Mouse (Mus musculus) midbrain, embryonic 13.5 days (tissue): ENCODE measurements at regions not wholly inside any gene's neighbourhood (a gene's known extent, or its start where the extent isn't known, plus 50 kb on each side); places are given as distances from the start of the nearest gene placed in this dataset.
"Not testable (repeated sequence)": the region's sequence is repeated elsewhere in the genome, so short reads cannot be mapped to it uniquely, and the experiment has no call there.

Experiments
- ATAC-seq: fragments of 200-750 bp; cut with Nextera tagmentation; 2 replicates; pipeline ENCODE4 v1.8.0; 2017; ENCODE audit warnings: mild to moderate bottlenecking, moderate TSS enrichment, moderate library complexity
- H3K27ac ChIP-seq: fragments of 300-500 bp; sonication (generic); 2 replicates; pipeline ENCODE4 v1.5.1; 2015; ENCODE audit warnings: inconsistent platforms, mild to moderate bottlenecking, moderate library complexity
- H3K27me3 ChIP-seq: fragments of 300-500 bp; sonication (generic); 2 replicates; pipeline ENCODE4 v1.6.1; 2015; ENCODE audit warnings: mild to moderate bottlenecking, inconsistent platforms
- H3K36me3 ChIP-seq: fragments of 300-500 bp; sonication (generic); 2 replicates; pipeline ENCODE4 v1.6.1; 2015; ENCODE audit warnings: mild to moderate bottlenecking, inconsistent platforms
- H3K4me1 ChIP-seq: fragments of 300-500 bp; sonication (generic); replicated peaks from 2 replicates; pipeline ENCODE4 v1.6.1; 2015; ENCODE audit warnings: inconsistent platforms
- H3K4me2 ChIP-seq: fragments of 300-500 bp; sonication (generic); replicated peaks from 2 replicates; pipeline ENCODE4 v1.6.1; 2015; ENCODE audit warnings: moderate library complexity, mild to moderate bottlenecking, inconsistent platforms
- H3K4me3 ChIP-seq: fragments of 300-500 bp; sonication (generic); replicated peaks from 2 replicates; pipeline ENCODE4 v1.5.1; 2015; ENCODE audit warnings: mild to moderate bottlenecking, inconsistent platforms
- H3K9ac ChIP-seq: fragments of 300-500 bp; sonication (generic); replicated peaks from 2 replicates; pipeline ENCODE4 v1.6.1; 2015; ENCODE audit warnings: mild to moderate bottlenecking, inconsistent platforms
- H3K9me3 ChIP-seq: fragments of 300-500 bp; sonication (generic); 2 replicates; pipeline ENCODE4 v1.6.1; 2016; ENCODE audit warnings: mild to moderate bottlenecking, inconsistent platforms
- WGBS: fragments of 180-500 bp; shearing (Covaris S2); methylation state at CpG from one replicate; pipeline ENCODE4 v1.1.7; 2015; 5-methylcytosine and 5-hydroxymethylcytosine counted together

DNA sequence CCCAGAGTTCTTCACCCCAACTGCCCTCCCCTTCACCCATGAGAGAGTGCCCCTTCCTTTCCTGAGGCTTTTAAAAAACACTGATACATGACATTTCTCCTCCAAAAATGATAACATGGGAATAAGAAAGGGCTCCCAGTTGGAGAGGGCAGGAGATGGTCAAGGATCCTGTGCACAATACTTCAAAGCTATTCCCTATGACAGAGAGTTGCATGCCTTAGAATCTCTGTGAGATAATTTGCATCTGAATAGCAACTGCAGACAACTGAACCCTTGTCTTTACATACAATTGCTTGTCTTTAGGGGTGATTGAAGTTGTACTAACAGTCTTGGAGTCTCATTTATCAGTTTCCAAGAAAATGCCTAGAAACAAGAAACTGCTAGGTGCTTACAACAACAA, 610.7 kb upstream of the Adam24 start:
- H3K9me3 ChIP-seq, result no peaks in the 10 kb centered on the region
- peaks cover 3% of the 10 kb centered on the region; the same call in 1 of the 2 replicates for H3K4me1 ChIP-seq
- no peak overlapping the region for H3K27ac ChIP-seq
- H3K9ac ChIP-seq, result no peak overlapping the region
- H3K4me2 ChIP-seq, result no peak overlapping the region
- no peak overlapping the region for H3K4me3 ChIP-seq
- no peaks in the 10 kb centered on the region for H3K36me3 ChIP-seq
- H3K27me3 ChIP-seq, result no peaks in the 10 kb centered on the region
- ATAC-seq, result no peak

DNA sequence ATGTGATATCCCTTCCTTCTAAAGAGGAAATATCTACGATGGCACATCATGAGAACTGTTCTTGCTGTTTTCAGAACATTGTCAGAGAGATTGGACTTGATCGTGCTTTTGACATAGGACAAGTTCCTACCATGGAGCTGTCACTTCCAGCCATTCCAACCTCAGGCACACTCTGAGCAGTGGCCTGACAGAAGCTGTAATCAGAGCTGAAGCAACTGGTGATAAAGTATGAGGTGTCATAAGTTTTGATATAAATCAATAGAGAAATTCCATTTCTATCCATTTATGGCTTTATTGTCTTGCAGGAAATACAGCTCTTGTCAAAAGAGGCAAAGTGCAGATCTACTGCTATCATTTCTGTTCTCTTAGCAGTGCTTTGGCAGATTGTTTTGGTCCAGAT, 603.7 kb upstream of the Adam24 start:
- Histone ChIP-seq H3K36me3 (no peaks in the 10 kb centered on the region), H3K27ac (no peak overlapping the region), H3K4me2 (no peak overlapping the region), H3K4me3 (no peak overlapping the region), H3K9me3 (no peaks in the 10 kb centered on the region), H3K27me3 (no peaks in the 10 kb centered on the region), H3K9ac (no peak overlapping the region), H3K4me1 (no peaks in the 10 kb centered on the region)
- ATAC-seq, result no peak
- 95% methylated on average over 2 of the region's 2 CpGs for WGBS

DNA sequence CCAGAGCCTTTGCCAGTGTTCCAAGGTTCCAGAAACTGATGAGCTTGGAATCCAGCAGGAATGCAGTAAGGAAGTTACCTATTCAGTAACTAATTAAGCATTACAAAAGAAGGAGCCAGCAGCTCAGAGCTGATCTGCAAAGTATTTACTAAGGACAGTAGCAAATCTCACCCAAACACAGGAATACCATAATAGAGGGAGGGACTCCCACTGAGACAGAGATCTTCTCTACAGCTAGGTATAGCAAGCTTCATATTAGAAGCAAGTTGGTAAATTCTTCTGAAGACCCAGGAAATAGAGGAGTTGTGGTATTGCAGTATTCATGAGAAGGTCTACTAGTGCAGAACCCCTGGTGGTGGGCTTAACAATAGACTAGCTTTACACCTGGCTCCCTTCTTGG, 593.9 kb upstream of the Adam24 start:
- H3K4me2 ChIP-seq, ATAC-seq, H3K9me3 ChIP-seq, H3K9ac ChIP-seq, H3K27me3 ChIP-seq, H3K27ac ChIP-seq, H3K4me1 ChIP-seq, H3K4me3 ChIP-seq, H3K36me3 ChIP-seq: not testable (repeated sequence)

DNA sequence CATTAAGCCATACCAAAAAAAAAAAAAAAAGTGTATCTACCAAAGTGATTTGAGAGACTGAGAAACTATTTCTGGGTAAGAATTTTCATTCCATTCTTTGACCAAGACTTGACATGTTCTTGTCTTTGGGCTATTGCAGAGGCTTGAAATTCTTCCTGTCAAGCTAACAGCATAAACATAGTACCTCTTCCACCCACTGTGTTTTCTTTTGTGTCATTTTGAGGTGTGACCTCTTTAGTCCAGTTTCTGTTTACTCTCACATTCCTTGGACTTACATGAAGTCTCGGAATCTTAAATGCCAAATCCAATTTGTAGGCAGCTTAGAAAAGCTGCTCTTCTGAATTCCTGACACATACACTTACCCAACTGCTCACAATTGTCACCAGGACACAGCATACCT, 590.7 kb upstream of the Adam24 start:
- no peak for ATAC-seq
- H3K36me3 ChIP-seq, result no peaks in the 10 kb centered on the region
- H3K4me1 ChIP-seq, result no peaks in the 10 kb centered on the region
- no peaks in the 10 kb centered on the region for H3K9me3 ChIP-seq
- no peak overlapping the region for H3K9ac ChIP-seq
- H3K4me3 ChIP-seq, result no peak overlapping the region
- 53% methylated on average over 1 of the region's 1 CpGs for WGBS
- H3K4me2 ChIP-seq, result no peak overlapping the region
- no peak overlapping the region for H3K27ac ChIP-seq
- H3K27me3 ChIP-seq, result no peaks in the 10 kb centered on the region

DNA sequence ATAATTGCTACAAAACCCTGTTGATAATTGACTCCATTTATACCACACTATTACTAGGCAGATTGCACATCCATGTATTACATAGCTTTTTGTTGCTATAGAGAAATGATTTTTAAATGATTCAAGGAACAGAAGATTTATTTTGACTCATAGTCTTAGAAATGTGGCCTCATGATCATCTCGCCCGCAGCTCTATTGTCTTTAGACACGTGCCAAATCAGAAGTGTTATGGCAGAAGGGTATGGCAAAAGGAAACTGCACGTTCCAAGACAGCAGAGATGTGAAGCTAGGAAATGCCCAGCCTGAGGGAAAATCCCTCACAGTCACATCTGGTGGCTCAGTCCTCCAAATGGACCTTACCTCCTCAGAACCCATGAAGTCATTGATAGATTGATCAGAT, 585.5 kb upstream of the Adam24 start:
- ATAC-seq, result no peak
- no peaks in the 10 kb centered on the region for H3K27me3 ChIP-seq
- no peaks in the 10 kb centered on the region for H3K9me3 ChIP-seq
- no peak overlapping the region for H3K4me3 ChIP-seq
- H3K4me2 ChIP-seq, result no peak overlapping the region
- no peak overlapping the region for H3K27ac ChIP-seq
- no peak overlapping the region for H3K9ac ChIP-seq
- H3K36me3 ChIP-seq, result no peaks in the 10 kb centered on the region
- WGBS, result 90% methylated on average over 4 of the region's 4 CpGs
- H3K4me1 ChIP-seq, result no peaks in the 10 kb centered on the region

DNA sequence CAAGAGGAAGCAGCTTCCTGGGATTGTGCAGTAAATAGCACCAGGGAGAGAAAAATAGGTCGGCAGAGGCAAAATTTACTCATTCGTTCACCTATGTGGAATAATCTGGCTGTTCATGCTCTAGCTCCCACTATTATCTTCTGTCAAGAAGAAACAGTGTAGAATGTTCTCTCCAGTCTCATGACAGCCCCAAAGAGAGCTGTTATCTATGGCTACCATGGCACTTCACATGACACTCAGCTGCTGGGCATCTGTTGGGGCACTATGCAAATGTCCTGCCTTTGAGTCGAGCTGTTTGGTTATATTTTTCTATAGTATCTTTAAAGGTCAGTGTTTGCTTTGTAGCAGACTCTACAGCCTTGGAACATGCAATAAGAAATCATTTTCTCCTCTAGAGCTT, 550.5 kb upstream of the Adam24 start:
- Histone ChIP-seq H3K4me2 (no peak overlapping the region), H3K4me1 (no peaks in the 10 kb centered on the region), H3K27ac (no peak overlapping the region), H3K9ac (no peak overlapping the region), H3K9me3 (no peaks in the 10 kb centered on the region), H3K27me3 (no peaks in the 10 kb centered on the region), H3K4me3 (no peak overlapping the region), H3K36me3 (no peaks in the 10 kb centered on the region)
- 83% methylated on average over 3 of the region's 3 CpGs for WGBS
- no peak for ATAC-seq

DNA sequence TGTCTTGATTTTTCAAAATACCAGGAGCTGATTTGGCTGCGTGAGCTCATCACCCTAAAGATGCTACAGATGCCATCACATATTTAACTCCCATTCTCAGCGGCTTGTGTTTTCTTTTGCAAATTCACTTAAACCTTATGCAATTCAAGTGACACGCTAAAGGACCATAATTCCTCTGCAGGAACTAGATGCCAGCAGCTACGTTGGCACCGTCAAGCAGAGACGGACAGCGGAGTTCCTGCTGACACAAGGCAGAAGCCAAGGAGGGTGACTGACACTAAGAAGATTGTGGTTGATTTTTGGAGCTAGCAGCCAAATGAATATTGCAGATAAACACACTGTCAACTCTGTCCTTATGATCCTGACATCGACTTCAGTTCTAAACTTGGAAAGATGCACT, 547.7 kb upstream of the Adam24 start:
- H3K9me3 ChIP-seq, result no peaks in the 10 kb centered on the region
- no peaks in the 10 kb centered on the region for H3K36me3 ChIP-seq
- H3K4me3 ChIP-seq, result no peak overlapping the region
- no peak overlapping the region for H3K9ac ChIP-seq
- no peaks in the 10 kb centered on the region for H3K4me1 ChIP-seq
- 92% methylated on average over 8 of the region's 8 CpGs for whole genome bisulfite sequencing
- no peak overlapping the region for H3K27ac ChIP-seq
- no peak overlapping the region for H3K4me2 ChIP-seq
- no peak for ATAC-seq
- no peaks in the 10 kb centered on the region for H3K27me3 ChIP-seq

DNA sequence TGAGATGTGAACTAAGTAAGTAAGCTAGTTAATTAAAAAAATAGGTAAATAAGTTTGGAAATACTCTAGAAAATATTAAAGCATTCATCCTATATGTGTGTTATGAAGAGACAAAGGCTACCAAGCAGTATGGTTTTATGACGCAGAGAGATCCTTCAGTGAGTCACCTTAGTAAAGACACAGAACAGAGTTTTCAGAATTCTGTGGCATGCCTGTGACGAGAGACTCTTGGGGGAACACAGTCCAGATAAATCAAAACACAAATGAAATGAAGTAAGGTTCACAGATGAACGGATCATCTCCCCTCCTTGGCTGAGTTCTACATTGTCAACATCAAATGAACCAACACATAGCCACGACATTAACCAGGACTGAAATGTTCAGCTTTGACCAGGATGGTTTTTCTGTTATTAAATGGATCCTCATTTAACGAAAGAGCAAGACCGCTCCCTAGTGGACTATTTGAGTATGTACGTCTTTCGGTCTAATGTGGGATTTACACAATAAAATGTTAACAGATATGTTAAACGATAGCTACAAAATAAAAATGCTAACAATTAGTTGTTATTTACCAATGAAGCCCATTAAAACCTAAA, 542.1 kb upstream of the Adam24 start:
- Histone ChIP-seq H3K27ac (no peak overlapping the region), H3K4me3 (no peak overlapping the region), H3K9ac (no peak overlapping the region), H3K27me3 (no peaks in the 10 kb centered on the region), H3K4me2 (no peak overlapping the region), H3K36me3 (no peaks in the 10 kb centered on the region), H3K9me3 (no peaks in the 10 kb centered on the region), H3K4me1 (no peaks in the 10 kb centered on the region)
- peak; percentile 62; the same call in 1 of the 2 replicates for ATAC-seq
- WGBS, result 26% methylated on average over 9 of the region's 9 CpGs

DNA sequence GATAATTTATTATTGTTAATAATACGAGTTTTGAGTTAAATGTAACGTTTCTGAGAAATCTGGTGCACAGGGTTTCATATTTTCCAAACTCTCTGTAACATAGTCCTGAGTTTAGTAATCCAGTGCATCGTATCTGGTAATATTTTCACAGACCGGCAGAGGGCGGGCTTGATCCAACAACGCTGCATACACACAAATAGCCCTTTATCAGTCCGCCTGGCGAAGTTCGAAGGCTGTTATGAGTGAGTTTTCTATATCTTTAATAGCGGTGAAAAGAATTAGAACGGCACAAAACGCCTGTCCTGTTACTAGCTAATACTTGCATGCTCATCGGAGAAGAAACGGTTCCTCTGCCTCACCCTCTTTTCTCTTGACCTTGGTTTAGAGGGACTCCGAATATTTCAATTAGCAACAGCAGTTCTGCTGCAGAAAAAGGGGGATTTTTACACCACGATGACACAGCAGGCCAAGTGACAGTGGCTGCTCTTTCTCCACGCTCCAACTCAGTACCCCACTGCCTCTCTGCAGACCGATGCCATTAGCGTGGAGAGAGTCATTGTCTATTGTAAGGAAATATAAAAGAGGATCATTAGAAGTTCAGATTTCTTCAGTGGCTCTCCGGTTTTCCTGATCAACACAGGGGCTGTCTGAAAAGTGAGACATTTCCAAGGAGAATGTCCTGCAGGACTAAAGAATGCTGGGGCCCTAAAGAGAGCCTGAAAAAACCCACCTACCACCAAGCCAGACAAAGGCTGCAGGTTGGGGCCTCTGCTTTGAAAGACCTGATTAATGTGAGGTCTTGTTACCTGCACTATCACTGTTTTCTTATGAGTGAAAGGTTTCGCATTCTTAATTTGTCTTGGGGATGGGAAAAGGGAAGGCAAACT, 523.7 kb upstream of the Adam24 start:
- WGBS, result 9% methylated on average over 21 of the region's 21 CpGs

DNA sequence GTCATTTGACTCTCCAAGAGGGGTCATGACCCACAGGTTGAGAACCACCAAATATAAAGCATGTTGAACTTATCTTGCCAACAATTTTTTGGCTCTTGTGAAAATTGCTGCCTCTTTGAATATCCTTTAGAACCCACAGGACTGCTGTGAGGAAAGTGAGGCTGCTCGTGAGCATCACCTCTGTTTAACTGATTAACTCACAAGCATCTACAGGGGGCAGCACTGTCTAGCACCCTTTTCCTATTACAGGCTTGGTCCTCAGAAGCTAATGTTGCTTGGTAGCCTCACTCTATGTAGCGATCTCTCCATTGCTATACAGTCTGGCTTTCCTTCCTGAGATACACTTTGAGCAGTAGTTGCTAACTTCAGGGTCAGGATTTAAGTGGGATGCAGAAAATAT, 522.4 kb upstream of the Adam24 start:
- WGBS, result 58% methylated on average over 2 of the region's 2 CpGs
- H3K4me1 ChIP-seq, result peaks cover 6% of the 10 kb centered on the region
- no peak overlapping the region for H3K4me3 ChIP-seq
- H3K27ac ChIP-seq, result no peak overlapping the region
- ATAC-seq, result no peak
- H3K9me3 ChIP-seq, result no peaks in the 10 kb centered on the region
- H3K9ac ChIP-seq, result no peak overlapping the region
- H3K27me3 ChIP-seq, result no peaks in the 10 kb centered on the region
- no peaks in the 10 kb centered on the region for H3K36me3 ChIP-seq
- no peak overlapping the region for H3K4me2 ChIP-seq

More for the DNA sequence above, 523.7 kb upstream of the Adam24 start:
- H3K9me3 ChIP-seq, result no peaks in the 10 kb centered on the region
- peak overlapping the region; percentile 44 for H3K9ac ChIP-seq
- no peak overlapping the region for H3K27ac ChIP-seq
- no peaks in the 10 kb centered on the region for H3K27me3 ChIP-seq
- H3K4me3 ChIP-seq, result peak overlapping the region; percentile 24
- peaks cover 6% of the 10 kb centered on the region for H3K4me1 ChIP-seq
- ATAC-seq, result peak; percentile 89
- no peaks in the 10 kb centered on the region for H3K36me3 ChIP-seq
- peak overlapping the region; percentile 47 for H3K4me2 ChIP-seq

DNA sequence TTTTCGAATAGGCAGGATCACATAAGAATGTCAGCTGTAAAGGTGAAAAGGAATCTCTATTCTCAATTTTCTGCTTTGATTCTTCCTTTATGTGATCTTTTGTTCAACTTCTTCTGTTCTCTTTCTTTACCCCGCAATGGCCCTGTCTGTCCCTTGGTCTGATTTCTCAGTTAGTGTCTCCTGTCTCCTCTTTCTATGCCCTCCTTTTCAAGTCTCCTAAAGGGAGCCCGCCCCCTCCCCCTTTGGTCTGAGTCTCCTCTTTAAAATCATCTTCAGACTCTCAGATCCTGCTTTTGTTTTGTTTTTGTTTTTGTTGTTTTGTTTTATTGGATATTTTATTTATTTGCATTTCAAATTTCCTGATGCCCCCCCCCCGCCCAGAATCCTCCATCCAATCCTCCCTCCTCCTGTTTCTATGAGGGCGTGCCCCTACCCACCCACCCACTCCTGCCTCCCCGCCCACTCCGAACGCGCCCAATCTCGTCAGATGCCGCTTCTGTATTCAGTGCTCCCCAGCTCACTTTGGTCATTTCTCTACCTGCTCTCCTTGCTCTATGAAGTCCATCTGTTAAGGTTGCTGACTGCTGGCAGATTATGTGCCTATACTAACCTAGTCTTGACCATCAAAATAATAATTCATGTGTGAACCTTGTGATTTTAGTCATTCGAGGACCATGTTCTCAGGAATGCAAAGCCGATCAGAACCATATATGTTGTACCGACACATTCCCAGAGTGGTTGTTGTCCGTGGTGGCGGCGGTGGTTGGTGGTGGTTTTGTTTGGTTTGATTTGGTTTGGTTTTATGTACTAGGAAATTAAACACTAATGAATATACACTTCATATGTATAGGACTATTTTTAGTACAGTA, 487.9 kb upstream of the Adam24 start:
- peak overlapping the region; percentile 49 for H3K4me2 ChIP-seq
- H3K9me3 ChIP-seq, result no peaks in the 10 kb centered on the region
- no peaks in the 10 kb centered on the region for H3K36me3 ChIP-seq
- H3K27ac ChIP-seq, result no peak overlapping the region
- H3K9ac ChIP-seq, result peak overlapping the region; percentile 23; the same call in 1 of the 2 replicates
- H3K27me3 ChIP-seq, result no peaks in the 10 kb centered on the region
- H3K4me3 ChIP-seq, result peak overlapping the region; percentile 31
- H3K4me1 ChIP-seq, result no peaks in the 10 kb centered on the region
- WGBS, result 36% methylated on average over 15 of the region's 17 CpGs
- peak; percentile 84 for ATAC-seq

DNA sequence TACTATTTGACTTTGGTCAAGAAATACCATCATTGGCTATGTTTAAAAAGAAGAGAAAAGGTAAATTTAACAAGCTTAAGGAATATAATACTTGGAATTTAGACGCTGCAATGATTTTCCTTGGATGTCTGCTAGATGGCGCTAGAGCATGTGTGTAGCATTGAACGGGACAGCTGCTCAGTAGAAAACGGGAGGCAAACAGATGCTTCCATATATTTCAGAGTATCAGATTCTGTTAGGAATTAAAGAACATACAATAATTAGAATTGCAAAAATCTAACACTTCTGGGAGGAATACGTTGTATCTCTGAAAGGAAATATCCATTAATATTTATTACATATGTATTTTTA, 487.3 kb upstream of the Adam24 start:
- H3K4me3 ChIP-seq, result no peak overlapping the region
- H3K27me3 ChIP-seq, result no peaks in the 10 kb centered on the region
- no peak overlapping the region for H3K9ac ChIP-seq
- WGBS, result 3% methylated on average over 5 of the region's 5 CpGs
- no peaks in the 10 kb centered on the region for H3K36me3 ChIP-seq
- no peak overlapping the region for H3K27ac ChIP-seq
- peak overlapping the region; percentile 49; the same call in 1 of the 2 replicates for H3K4me2 ChIP-seq
- peak; percentile 75 for ATAC-seq
- H3K4me1 ChIP-seq, result no peaks in the 10 kb centered on the region
- no peaks in the 10 kb centered on the region for H3K9me3 ChIP-seq
